Mouse (Mus musculus): ENCODE measurements at regions not wholly inside any gene's neighbourhood (a gene's known extent, or its start where the extent isn't known, plus 50 kb on each side); places are given as distances from the start of the nearest gene placed in this dataset.

DNA sequence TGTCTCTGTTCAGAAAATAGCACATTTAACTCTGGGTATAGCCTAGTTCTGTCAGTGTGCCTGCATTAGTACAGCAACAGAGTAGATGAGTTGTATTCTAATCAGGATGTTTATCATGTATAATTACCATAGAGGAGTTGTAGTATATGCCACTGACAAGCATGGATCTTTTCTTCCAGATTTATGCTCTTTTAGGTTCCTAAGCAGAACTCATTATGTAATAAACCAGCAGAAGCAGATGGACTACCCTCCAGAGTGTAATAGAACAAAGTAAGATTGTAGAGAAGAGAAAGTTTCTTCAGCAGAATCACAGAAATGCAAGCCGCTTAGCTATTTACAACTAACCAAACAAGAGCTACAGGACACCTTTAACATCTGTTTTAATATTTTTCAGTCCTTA, 517.2 kb upstream of the Epha5 start:
- H3K4me1 ChIP-seq (replicated peaks): no peaks in the 10 kb centered on the region
- H3K27ac ChIP-seq (replicated peaks): no peak overlapping the region
- ATAC-seq (ENCODE audit: low read depth): no peak
- H3K4me3 ChIP-seq: no peak overlapping the region
- no peak overlapping the region for H3K9ac ChIP-seq
- no peak overlapping the region for H3K4me2 ChIP-seq
- H3K9me3 ChIP-seq: no peaks in the 10 kb centered on the region
- H3K27me3 ChIP-seq: no peaks in the 10 kb centered on the region
- H3K36me3 ChIP-seq: no peaks in the 10 kb centered on the region
- WGBS: 87% methylated on average over 1 of the region's 1 CpGs

DNA sequence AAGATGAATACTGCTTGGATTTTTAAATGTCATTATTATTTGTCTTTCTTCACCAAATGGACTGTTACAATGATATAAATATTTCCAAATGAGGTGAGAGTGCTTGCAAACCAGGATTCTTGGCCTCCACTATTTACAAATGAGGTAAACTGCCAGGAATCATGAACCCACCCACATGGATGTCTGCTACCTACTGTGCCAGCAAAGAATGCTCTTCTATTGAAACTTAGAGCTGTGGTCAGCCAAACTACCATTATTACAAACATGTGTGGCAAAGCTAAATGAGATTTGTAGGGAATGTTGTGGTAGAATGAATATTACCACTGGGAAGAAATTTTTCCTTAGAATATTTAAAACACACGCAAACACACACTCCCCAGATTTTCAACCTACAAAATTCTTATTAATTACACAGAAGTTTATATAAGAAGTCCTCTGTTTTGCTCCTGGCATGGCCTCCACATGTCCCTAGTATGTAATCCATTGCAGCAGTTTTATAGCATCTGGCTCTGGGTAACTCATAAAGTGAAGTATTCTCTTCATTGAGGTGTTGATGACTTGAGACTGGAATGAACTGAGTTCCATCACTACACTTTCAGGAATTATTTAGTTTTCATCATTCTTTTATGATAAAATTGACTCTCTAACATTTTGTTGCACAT, 500.6 kb upstream of the Epha5 start:
- Histone ChIP-seq H3K4me1 (replicated peaks) (no peaks in the 10 kb centered on the region), H3K4me3 (no peak overlapping the region), H3K9me3 (no peaks in the 10 kb centered on the region), H3K36me3 (no peaks in the 10 kb centered on the region), H3K27me3 (no peaks in the 10 kb centered on the region), H3K27ac (replicated peaks) (no peak overlapping the region), H3K4me2 (no peak overlapping the region), H3K9ac (no peak overlapping the region)
- ATAC-seq (ENCODE audit: low read depth): no peak
- WGBS: 91% methylated on average over 1 of the region's 1 CpGs

DNA sequence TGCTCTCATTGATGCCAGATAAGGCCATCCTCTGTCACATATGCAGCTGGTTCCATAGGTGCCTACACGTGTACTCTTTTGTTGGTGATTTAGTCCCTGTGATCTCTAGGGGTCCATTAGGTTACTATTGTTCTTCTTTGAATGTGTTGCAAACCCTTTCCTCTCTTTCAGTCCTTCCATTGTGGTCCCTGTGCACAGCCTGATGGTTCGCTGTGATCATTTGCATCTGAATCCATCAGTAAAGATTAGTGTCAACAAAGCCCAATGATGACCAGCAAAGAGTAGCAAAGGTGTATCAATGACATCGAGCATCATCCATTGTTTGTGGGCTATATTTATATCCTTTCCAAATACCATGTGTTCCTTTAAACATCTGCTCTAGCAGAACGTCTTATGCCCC, 484.5 kb upstream of the Epha5 start:
- no peaks in the 10 kb centered on the region for H3K27me3 ChIP-seq
- WGBS: 45% methylated on average over 4 of the region's 4 CpGs
- ATAC-seq (ENCODE audit: low read depth): no peak
- no peak overlapping the region for H3K4me2 ChIP-seq
- H3K4me1 ChIP-seq (replicated peaks): no peaks in the 10 kb centered on the region
- no peak overlapping the region for H3K4me3 ChIP-seq
- no peak overlapping the region for H3K9ac ChIP-seq
- H3K27ac ChIP-seq (replicated peaks): no peak overlapping the region
- no peaks in the 10 kb centered on the region for H3K9me3 ChIP-seq
- no peaks in the 10 kb centered on the region for H3K36me3 ChIP-seq

DNA sequence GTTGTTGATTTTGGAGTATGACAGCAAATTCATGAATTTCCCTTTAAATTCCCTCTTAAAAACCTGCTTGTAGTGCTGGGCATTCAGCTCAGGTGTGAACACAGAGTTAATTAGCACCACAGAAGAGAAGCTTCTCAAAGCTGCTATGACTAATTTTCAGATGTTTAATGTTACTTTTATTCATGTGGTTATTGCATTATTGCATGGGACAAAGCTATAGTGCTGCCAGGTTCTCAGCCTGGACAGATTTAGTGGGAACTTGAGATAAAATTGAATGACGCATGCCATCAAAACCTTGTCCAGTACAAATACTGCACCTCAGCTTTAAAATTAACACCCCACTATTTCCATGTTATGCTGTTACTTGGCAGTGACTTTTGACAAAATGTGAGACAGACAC, 480.4 kb upstream of the Epha5 start:
- ATAC-seq (ENCODE audit: low read depth): no peak
- no peak overlapping the region for H3K4me2 ChIP-seq
- WGBS: 94% methylated on average over 1 of the region's 1 CpGs
- no peaks in the 10 kb centered on the region for H3K27me3 ChIP-seq
- no peak overlapping the region for H3K27ac ChIP-seq (replicated peaks)
- H3K4me1 ChIP-seq (replicated peaks): no peaks in the 10 kb centered on the region
- no peaks in the 10 kb centered on the region for H3K9me3 ChIP-seq
- H3K9ac ChIP-seq: no peak overlapping the region
- H3K36me3 ChIP-seq: no peaks in the 10 kb centered on the region
- H3K4me3 ChIP-seq: no peak overlapping the region

DNA sequence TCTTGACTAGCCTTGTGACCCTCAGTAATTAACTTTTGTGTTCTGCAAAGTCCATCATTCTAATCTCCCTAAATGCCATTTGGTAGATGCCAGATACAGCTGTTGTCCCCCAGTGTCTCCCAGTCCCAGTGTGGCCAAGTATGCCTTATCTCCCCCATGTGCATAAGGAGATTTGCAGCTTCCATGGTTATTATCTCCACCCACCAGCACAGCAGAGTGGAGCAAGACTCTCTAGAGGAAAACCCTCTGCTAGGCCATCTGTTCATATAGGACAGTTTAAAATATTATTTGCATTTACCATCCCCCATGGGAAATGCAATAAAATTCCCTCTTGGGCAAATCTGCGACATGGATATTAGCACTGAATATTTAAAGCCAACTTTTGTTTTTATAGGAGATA, 436.4 kb upstream of the Epha5 start:
- H3K4me3 ChIP-seq: no peak overlapping the region
- no peak overlapping the region for H3K9ac ChIP-seq
- H3K27me3 ChIP-seq: no peaks in the 10 kb centered on the region
- H3K36me3 ChIP-seq: no peaks in the 10 kb centered on the region
- H3K27ac ChIP-seq (replicated peaks): no peak overlapping the region
- WGBS: 29% methylated on average over 1 of the region's 1 CpGs
- H3K9me3 ChIP-seq: no peaks in the 10 kb centered on the region
- 0 out of 2 replicates have a peak, but pooled peaks have one; percentile 56 for ATAC-seq (ENCODE audit: low read depth)
- peaks cover 7% of the 10 kb centered on the region for H3K4me1 ChIP-seq (replicated peaks)
- no peak overlapping the region for H3K4me2 ChIP-seq

DNA sequence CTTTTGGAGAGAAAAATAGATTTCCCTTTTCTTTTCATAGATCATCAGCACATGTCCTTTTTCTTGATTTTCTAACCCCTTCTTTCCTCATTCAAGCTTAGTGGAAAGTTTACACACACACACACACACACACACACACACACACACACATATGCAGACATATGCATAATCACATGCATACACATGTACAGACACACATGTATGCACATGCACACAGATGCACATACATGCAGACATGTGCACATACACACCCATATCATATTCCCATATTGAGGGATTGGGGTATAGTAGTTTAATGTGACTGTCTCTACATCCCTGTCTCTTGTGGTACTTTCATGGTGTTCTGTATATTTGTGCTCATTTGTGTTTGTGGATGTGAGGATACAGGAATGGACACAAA, 432.0 kb upstream of the Epha5 start:
- no peak overlapping the region for H3K4me3 ChIP-seq
- H3K9me3 ChIP-seq: no peaks in the 10 kb centered on the region
- H3K27me3 ChIP-seq: no peaks in the 10 kb centered on the region

DNA sequence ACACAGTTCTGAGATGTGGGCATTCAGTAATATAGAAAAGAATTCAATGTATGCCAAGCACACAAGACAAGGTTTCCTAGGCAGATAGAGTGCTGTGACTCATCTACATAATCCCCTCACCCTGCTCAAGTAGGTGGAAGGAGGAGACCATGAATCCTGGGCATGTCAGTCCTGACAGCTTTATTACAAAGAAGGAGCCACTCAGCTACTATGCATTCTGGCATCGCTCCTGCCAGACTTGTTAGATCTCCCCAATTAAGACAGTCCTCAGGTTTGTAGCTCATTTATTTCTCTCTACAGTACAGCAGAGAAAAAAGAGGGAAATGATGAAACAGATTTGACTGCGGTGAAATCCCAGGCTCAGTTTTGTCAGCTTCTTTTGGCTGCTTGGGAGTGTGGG, 431.6 kb upstream of the Epha5 start:
- Histone ChIP-seq H3K4me3 (no peak overlapping the region), H3K9me3 (no peaks in the 10 kb centered on the region), H3K36me3 (no peaks in the 10 kb centered on the region), H3K27ac (replicated peaks) (peak overlapping the region; percentile 10; the same call in 1 of the 2 replicates), H3K4me1 (replicated peaks) (peaks cover 9% of the 10 kb centered on the region), H3K9ac (no peak overlapping the region), H3K27me3 (no peaks in the 10 kb centered on the region), H3K4me2 (no peak overlapping the region)
- peak; percentile 95 for ATAC-seq (ENCODE audit: low read depth)
- WGBS: 17% methylated on average over 2 of the region's 2 CpGs

More for the DNA sequence above, 432.0 kb upstream of the Epha5 start:
- H3K4me1 ChIP-seq (replicated peaks): peaks cover 10% of the 10 kb centered on the region
- no peak overlapping the region for H3K9ac ChIP-seq
- peak overlapping the region; percentile 10; the same call in 1 of the 2 replicates for H3K27ac ChIP-seq (replicated peaks)
- H3K4me2 ChIP-seq: no peak overlapping the region
- ATAC-seq (ENCODE audit: low read depth): 0 out of 2 replicates have a peak, but pooled peaks have one; percentile 44
- no peaks in the 10 kb centered on the region for H3K36me3 ChIP-seq

DNA sequence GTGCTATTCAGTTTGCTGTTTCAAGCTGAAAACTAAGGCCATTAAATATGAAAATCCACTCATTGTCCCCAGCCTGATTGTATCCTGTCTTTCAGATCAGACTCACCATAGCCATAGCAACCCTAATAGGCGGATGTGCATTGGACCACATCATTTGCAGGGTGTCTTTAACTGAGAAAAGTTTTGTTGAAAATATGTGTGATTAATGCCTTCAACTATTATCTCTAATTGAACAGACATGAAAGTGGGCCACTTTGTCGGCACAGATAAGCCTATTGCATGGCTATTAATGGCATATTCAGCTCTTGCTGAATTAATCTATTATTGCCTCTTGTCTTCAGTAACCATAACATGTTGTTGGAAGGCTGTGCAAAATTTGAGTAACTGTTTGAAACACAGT, 394.3 kb upstream of the Epha5 start:
- H3K4me1 ChIP-seq (replicated peaks): 0 out of 2 replicates have a peak, but pooled peaks cover 5% of the 10 kb centered on the region
- WGBS: 24% methylated on average over 2 of the region's 2 CpGs
- no peaks in the 10 kb centered on the region for H3K9me3 ChIP-seq
- no peak overlapping the region for H3K27ac ChIP-seq (replicated peaks)
- no peak overlapping the region for H3K4me3 ChIP-seq
- H3K4me2 ChIP-seq: no peak overlapping the region
- no peaks in the 10 kb centered on the region for H3K36me3 ChIP-seq
- no peak overlapping the region for H3K9ac ChIP-seq
- no peak for ATAC-seq (ENCODE audit: low read depth)
- no peaks in the 10 kb centered on the region for H3K27me3 ChIP-seq

DNA sequence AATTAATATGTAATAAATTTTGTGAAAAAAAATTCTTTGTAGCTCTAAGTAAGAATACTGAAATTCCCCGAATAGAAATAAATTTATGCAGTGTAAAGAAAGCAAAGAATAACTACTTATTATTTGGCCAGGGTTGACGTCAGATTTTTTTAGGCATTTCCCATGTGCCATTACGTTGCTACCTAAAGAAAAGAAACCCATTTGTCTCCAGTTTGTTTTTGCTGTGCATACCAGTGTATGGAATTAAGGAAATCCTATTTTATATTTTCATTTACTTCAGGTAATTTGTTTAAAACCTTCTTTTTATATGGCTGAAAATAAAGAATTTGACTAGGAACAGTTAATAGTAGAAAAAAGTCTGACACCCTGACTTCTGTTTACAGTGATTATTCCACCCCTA, 393.7 kb upstream of the Epha5 start:
- no peaks in the 10 kb centered on the region for H3K9me3 ChIP-seq
- H3K4me1 ChIP-seq (replicated peaks): 0 out of 2 replicates have a peak, but pooled peaks cover 5% of the 10 kb centered on the region
- H3K27ac ChIP-seq (replicated peaks): no peak overlapping the region
- no peaks in the 10 kb centered on the region for H3K36me3 ChIP-seq
- no peak overlapping the region for H3K9ac ChIP-seq
- no peak for ATAC-seq (ENCODE audit: low read depth)
- WGBS: 29% methylated on average over 3 of the region's 3 CpGs
- H3K27me3 ChIP-seq: no peaks in the 10 kb centered on the region
- no peak overlapping the region for H3K4me3 ChIP-seq
- H3K4me2 ChIP-seq: no peak overlapping the region

DNA sequence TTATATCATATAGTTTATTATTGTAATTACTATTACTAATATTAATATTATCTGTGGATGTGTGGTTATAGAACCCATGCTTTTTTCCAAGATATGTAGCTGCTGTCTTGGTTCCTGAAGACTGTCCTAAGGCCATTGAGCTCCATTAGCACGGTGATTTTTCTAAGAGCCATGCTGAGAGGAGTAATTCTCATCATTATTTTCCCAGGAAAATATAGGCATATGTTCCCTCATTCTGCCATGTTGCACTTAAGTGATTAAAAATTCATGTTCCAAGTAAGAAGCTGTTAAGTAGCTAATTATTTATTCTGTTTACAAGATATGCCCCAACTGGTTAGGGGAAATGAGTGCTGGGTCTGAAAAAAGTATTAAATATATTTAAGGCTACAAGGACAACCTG, 345.4 kb upstream of the Epha5 start:
- H3K4me1 ChIP-seq (replicated peaks): no peaks in the 10 kb centered on the region
- no peaks in the 10 kb centered on the region for H3K9me3 ChIP-seq
- no peak for ATAC-seq (ENCODE audit: low read depth)
- H3K4me3 ChIP-seq: no peak overlapping the region
- no peaks in the 10 kb centered on the region for H3K27me3 ChIP-seq
- H3K4me2 ChIP-seq: no peak overlapping the region
- H3K36me3 ChIP-seq: no peaks in the 10 kb centered on the region
- no peak overlapping the region for H3K27ac ChIP-seq (replicated peaks)
- no peak overlapping the region for H3K9ac ChIP-seq
- 40% methylated on average over 1 of the region's 1 CpGs for WGBS

DNA sequence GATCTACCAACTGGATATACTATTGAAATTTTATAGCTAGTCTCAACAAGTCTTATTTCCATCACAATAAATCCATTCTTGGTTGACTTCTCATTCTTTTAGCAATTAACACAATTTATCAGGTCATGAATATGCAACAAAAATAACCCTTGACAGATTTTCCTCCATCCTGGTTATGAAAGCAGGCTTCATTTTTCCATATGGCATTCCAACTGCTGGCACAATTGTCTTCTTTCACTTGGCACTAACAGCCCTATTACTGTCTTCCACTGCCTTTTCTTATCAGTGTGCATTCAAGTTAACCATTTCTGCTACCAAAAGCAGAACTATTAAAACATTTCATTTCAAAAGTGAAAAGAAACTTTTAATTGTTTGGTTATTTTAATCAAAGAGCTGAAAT, 334.9 kb upstream of the Epha5 start:
- no peak overlapping the region for H3K4me2 ChIP-seq
- H3K27ac ChIP-seq (replicated peaks): no peak overlapping the region
- no peak overlapping the region for H3K4me3 ChIP-seq
- no peak for ATAC-seq (ENCODE audit: low read depth)
- no peaks in the 10 kb centered on the region for H3K9me3 ChIP-seq
- H3K9ac ChIP-seq: no peak overlapping the region
- no peaks in the 10 kb centered on the region for H3K4me1 ChIP-seq (replicated peaks)
- no peaks in the 10 kb centered on the region for H3K36me3 ChIP-seq
- no peaks in the 10 kb centered on the region for H3K27me3 ChIP-seq

DNA sequence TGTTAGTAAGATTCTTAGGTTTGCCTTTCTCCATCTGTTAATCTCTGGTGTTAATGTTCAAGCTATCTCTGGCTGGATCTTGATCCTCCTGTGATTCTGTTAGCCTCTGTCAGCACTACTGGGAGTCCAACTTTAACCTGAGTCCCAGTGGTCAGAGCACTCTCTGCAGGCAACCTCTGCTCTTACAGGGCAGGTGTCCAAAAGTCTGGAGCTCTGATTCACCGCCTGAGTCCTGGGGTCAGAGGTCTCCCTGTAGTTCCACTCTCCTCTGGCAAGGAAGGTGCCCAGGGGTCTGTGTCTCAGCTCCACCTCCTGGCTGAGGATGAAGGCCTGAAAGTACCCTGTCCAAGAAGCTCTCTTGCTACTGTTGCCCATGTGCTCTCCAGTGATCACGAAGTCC, 288.3 kb upstream of the Epha5 start:
- Histone ChIP-seq H3K4me1 (replicated peaks) (no peaks in the 10 kb centered on the region), H3K9ac (no peak overlapping the region), H3K4me2 (no peak overlapping the region), H3K9me3 (no peaks in the 10 kb centered on the region), H3K36me3 (no peaks in the 10 kb centered on the region), H3K4me3 (no peak overlapping the region), H3K27ac (replicated peaks) (no peak overlapping the region), H3K27me3 (no peaks in the 10 kb centered on the region)
- ATAC-seq (ENCODE audit: low read depth): no peak
- 78% methylated on average over 2 of the region's 2 CpGs for WGBS
